Mouse (Mus musculus) lung, adult 2 months (tissue): ENCODE measurements at regions not wholly inside any gene's neighbourhood (a gene's known extent, or its start where the extent isn't known, plus 50 kb on each side); places are given as distances from the start of the nearest gene placed in this dataset.

Source experiments
- CTCF ChIP-seq: fragments of 200-500 bp; IDR thresholded peaks from 2 replicates; pipeline ENCODE4 v1.5.1; 2011; ENCODE audit warnings: mild to moderate bottlenecking, low read length, control low read depth; ENCODE audit not compliant: insufficient read depth
- POLR2A ChIP-seq: fragments of 200-500 bp; IDR thresholded peaks from 2 replicates; pipeline ENCODE4 v1.6.1; 2011; ENCODE audit warnings: low read depth, mild to moderate bottlenecking, control low read depth, low read length, borderline replicate concordance; ENCODE audit errors: extremely low read depth

- no peak for TF ChIP-seq CTCF
- TF ChIP-seq POLR2A, result no peak
Measured at GRCm38 (mm10) chr3:154510160-154510559, 86.4 kb upstream of the Cryz start.
